Mouse (Mus musculus) 416B (cell line): ENCODE data around the gene Entpd7.

Source experiments
- DNase-seq: peaks from one replicate; pipeline ENCODE4 v3.0.0; 2011; ENCODE audit warnings: low read depth

Entpd7 gene

DNA sequence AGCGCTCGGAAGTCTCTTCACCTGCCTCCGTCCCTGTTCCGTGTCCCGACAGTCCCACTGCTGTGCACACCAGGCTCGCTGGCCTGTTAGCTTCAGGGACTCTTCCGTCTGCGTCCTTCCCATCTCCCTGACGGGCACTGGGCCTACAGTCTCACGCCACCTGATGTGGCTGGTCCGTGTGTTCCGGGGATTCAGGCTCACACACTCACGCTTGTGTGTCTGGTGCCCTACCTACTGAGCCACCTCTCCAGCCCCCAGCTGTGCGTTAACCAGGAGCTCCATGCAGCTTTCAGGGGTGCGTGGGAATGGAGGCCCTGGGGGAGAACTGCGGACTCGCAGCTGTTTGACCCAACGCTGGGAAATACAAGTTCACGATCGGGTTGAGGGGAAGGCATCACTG, 34.7 kb downstream of the Entpd7 start:
- DNase-seq = no peak

DNA sequence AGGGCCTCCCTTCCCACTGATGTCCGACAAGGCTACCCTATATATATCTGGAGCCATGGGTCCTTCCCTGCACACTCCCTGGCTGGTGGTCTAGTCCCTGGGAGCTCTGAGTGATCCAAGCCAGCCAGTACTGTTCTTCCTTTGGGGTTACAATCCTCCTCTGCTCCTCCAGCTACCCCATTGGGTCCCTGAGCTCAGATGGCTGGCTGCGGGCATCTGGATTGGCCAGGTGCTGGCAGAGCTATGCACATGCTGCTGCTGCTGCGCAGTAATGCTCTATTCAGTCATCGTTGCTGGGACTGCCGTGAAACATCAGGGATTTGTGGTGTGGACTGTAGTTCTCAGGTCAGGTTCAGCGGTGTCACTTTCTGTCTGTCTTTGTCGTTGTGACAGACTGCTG, 35.3 kb downstream of the Entpd7 start:
- no peak for DNase-seq

DNA sequence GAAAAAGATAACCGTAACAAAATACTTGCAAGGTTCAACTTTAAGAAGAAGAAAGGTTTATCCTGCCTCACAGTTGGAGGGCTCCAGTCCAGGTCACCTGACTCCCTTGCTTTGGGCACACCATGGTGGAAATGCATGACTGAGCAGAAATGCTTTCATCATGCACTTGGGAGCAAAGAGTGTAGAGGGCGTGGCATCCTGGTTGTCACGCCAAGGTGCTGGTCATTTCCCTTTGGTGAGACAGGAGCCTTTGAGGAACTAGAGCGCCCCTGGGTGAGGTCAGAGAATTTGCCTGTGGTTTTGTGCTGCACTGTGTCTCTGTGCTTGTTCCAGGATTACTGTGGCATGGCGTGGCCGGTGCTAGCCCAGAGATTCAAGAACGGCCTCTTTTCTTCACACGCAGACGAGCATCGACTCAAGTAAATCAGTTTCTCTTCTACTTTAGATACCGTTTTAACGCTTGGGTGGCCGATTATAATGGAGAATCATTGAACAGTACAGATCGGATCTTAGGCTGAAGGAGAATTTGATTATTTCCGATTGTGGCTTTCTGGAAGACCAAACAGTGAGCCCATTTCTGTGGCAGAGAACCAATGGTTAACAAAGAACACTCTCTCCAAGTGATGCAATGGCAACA, 37.2 kb downstream of the Entpd7 start:
- DNase-seq = peak; percentile 80

DNA sequence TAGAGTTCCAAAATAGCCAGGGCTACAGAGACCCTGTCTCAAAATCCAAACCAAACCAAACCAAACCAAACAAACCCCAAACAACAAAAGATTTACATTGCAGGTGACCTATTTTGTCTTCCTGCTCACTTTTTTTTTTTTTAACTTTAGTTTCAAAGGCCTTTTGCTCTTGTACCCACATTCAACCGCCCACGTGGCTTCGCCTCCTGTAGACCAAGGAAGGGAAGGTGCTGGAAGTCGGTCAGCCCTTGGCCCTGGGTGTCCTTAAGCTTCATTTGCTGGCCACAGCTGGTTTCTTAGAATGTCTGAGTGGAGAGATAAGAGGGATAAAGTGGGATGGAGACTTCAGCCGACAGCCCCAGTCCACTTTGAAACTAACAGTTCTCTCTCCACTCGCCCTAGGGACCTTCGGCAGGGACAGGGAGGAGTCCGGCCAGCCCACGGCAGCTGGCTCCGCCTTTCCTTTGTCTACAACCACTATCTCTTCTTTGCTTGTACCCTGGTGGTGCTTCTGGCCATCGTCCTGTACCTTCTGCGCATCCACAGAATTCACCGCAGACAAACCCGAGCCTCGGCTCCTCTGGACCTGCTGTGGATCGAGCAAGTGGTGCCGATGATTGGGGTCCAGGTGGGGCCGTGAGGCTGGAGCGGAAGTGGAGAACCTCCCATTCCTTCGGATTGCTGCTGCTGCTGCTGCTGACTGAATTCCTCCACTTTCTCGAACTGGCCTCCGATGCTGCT, 40.0 kb downstream of the Entpd7 start:
- no peak for DNase-seq

DNA sequence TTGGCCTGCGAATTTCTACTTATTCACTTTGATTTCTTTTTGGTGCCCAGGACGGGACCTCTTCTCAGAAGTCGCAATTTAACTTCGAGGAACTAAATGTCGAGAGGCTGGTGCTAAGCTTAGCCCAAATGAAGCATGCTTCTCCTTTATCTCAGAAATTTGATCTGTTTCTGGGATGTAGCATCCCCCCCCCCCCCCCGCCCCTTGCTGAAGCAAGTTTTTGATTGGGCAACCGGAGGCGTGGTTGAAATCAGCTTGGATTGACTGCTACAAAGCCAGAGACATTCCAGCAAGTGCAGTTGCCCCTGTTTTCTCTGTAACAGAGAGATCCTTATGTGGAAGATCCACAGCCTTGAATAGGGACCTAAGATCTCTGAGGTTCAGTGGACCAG, 40.6 kb downstream of the Entpd7 start:
- peak; percentile 18 for DNase-seq

DNA sequence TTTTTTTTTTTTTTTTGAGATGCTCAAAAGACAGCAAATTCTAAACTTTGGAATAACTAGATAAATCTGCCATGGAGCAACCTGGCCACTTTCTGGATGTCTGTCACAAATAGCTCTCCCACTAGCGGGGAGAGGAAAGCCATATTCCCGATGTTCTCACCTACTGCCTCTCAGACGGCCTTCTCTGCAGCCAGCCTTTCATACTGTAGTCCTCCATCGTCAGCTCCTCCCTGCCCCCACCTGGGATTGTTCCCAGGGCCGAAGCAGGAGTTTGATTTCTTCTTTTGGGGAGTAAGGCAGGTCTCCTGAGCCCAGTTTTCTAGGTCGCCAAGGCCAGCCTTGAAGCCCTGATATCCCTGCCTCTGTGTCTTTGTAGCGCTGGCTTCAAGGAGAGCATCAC, 41.7 kb downstream of the Entpd7 start:
- DNase-seq = no peak

DNA sequence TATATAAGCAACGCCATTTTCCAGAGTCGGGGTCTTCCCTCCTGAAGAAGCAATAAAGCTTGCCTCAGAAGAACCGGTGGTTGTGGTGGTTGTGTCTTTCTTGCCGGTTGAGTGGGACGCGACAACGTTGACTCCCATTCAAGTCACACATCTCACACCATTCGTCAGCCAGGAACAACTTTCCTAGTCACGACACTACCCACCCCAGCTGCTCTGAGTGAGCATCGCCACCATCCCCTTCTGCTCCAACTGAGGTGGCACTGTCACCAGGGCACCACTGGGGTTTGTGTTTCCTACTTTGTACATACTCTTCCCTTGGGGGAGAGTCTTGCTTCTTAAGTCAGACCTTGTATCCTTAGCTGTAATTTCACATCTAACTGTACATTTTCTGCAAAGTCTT, 48.9 kb downstream of the Entpd7 start:
- no peak for DNase-seq

DNA sequence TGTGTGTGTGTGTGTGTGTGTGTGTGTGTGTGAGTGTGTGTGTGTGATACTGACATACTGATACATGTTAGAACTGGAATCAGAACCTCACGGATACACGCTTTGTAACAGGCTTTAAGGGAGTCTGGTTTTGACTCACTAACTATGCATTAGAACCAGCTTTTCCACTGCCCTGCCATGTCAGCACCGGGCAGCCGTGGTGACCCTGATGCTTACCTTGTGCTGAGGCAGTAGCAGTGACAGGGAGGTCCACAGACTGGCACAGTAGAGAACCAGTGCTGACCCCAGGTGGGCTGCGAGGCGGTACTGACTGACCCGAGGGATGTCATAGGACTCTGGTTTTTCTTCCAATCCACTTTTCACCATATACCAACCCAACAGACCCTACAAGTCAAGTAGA, 53.9 kb downstream of the Entpd7 start:
- DNase-seq = no peak

DNA sequence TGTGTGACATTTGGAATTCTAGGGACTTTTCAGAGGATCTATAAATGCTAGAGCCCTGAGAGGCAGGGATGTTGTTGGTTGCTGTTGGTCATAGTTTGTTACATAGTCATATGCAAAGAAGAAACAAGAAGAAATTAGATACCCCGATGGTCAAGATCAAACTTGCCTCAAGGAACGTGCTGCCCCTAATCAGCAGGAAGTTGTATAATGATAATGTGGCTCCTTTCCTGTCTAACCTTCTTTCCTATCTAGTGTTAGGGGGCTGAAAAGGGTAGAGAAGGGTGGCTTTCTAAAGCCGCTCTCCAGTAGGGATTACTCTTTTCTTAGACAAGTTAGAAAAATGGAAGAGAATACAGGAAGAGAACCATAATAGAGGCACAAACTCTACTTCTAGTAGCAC, 56.3 kb downstream of the Entpd7 start:
- DNase-seq = no peak

DNA sequence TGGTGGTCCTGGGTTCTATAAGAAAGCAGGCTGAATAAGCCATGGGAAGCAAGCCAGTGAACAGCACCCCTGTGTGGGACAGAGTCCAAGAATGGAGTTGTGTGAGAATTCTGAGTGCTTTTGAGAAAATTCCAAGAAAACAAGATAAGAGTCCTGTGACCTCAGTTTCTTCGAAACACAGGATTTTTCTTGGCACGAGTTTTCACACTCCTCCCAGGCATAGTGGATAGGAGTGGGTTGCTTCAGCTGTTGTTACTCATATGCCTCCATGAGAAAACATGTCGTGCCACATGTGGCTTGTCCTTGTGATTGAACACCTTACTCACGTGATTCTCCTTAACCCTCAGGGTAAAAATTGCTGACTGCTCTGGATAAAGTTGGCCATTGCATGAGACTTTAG, 58.4 kb downstream of the Entpd7 start:
- DNase-seq = no peak

DNA sequence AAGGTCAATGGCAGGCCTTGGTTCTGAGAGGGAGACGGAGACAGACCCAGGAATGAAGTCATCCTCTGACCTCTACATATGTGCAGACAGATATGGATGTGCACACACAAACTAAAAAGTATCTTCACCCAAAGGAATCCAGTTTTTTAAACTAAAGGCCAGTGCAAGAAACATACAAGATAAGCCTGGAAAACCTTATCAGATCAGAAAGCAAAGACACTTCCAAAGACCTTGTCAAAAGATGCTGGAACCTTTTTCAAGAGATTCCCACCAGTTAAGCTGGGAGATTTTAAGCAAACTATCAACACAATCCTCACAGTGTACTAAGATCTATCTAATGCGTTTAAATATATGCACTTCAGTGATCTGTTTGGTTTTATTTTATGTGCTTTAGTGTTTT, 60.5 kb downstream of the Entpd7 start:
- DNase-seq = no peak

DNA sequence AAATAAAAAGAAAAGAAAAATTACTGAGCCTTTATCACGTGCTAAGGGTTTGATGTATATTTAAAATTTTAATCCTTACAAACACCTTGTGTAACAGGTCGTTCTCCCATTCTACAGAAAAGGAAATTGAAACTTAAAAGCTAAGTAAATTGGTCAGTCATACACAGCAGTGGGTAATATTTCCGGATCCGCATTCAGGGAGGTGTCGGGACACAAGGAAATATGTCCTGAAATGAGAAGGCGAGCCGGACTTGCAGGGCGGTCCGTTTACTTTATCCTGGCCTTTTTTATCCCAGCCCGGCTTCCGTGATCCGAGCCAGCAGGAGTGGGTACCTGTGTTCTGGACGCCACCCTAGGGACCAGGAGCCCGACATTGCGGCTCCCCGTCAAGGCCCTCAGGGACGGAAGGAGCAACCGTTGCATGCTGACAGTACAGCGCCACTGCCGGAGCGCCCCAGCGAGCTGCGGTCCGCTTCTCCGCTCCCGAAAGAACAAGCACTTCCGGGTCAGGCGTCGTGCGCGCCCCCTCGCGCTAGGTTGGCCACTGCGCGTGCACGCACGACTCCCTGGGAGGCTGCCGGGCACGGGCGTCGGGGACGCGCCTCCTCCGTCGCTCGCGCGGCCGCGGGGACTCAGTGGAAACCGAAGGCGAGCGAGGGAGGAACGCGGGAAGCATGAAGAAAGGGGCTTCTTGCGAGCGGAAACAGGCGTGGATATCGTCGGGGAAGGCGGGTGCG, 63.2 kb downstream of the Entpd7 start, which contains the start of the genes Cutc and Cox15:
Cutc (plus strand) TSS at position 508 of the 737 bp plus-strand sequence.
Cox15 (minus strand) TSS at position 512 of the 737 bp plus-strand sequence.
- peak; percentile 97 for DNase-seq

DNA sequence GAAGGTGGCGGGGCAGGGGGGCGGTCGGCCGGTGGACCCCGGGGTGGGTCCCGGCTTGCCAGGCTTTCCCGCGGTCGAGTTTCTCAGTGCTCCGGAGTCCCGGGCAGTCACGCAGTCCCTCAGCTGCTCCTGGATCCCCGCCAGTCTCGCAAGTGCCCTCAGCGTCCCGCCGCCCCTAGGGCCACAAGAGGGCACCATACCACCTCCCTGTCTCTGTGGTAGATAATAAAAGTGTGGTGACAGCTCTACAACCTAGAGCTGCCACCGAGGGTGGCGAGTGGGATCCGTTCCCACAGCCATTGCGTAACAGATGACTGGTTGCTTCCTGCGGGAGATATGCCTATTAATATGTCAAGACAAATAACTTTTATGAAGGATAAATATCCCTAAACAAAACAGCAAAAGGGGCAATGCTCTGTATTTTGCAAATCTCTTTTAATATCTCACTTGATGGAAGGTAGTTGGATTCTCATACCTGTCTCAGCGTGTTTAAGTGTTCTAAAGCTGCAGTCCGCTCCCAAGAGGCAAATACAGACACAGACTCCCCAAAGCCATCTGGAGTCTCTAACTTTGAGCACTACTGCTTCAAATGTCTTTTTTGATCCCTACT, 63.9 kb downstream of the Entpd7 start:
- DNase-seq = peak; percentile 95

DNA sequence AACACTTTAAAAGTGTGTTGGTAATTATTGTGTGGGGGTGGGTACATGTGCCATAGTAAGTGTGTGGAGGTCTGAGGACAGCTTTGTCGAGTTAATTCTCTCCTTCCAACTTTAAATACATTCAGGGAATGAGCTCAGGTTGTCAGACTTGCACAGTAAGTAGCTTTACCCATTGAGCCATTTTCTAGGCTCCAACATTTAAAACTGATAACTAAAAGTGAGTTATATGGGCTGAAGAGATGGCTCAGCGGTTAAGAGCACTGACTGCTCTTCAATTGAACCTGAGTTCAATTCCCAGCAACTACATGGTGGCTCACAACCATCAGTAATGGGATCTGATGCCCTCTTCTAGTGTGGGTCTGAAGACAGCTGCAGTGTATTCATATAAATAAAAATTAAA, 64.8 kb downstream of the Entpd7 start:
- no peak for DNase-seq

DNA sequence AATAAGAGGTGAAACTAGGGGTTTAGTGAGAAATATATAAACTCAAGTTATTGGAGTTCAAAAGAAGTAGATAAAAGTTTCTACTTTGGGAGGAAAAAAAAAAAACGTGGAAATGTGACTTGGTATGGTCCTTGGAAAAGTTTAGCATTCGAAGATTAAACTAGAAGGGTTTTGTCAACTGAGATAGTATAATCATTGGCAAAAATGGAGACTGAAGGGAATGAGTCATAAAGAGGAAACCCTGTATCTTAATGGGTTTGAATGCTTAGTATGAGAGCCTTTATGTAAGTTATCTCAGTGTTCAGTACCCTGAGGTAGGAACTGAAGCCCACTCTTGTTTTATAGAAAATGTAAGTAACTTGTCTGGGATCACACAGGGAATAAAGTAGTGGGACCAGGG, 65.4 kb downstream of the Entpd7 start:
- peak; percentile 50 for DNase-seq

DNA sequence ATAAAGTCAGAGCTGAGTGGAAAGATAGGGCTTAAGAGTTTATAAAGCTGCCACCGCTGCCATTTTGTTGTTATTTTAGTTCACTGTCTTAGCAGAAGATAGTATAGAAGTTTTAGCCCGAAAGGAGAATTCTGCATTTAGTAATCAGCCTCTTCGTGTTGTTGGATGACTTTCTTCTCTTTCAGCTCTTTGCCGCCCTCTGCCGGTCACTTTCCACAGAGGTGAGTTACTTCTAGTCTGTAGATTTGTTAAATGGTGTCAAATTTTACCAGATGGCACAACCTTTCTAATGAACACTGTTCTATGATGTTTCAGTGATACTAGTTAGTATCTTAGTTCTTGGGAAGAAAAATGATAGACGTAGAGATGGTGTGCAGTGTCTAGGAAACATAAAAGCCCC, 71.0 kb downstream of the Entpd7 start:
- DNase-seq = peak; percentile 83

DNA sequence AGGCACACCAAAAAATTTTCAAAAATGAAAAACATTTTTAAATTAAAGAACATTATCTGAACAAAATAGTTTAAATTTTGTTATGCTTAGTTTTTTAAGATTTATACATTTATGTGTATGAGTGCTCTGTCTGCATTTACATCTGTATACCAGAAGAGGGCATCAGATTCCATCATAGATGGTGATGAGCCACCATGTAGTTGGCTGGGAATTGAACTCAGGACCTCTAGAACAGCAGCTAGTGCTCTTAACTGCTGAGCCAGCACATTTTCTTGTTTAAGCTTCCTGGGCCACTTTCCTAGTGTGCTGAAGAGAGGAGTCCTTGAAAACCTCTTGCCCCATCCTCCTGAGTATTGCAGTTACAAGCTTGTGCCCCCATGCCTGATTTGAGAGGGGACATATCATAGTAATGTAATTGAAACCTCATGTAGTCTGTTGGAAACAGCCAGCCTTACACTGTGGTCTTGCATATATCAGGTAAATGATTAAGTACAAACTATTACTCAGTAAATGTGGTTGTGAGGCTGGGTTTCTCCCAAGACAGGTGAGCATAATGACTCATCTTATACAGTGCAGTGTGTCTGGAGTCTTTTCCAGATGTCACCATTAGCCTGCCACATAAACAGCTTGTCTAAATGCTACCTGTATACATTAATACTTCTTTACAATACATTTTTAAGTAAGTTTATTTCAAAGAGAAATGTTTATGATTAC, 72.2 kb downstream of the Entpd7 start:
- DNase-seq = peak; percentile 52

DNA sequence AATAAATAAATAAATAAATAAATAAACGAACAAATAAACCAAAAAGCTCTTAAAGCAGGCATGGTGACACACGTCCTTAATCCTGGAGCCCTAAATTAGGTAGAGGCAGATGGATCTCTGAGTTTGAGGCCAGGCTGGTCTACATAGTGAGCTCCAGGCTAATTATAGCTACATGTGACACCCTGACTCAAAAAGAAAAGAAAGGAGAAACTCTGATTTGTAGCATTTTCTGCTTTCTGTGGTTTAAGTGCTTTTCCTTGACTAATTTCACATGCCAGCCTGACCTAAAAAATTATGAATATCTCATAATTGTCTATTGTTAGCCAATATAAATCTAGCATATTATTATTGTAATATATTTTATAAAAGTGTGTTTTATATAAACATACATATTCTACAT, 72.9 kb downstream of the Entpd7 start:
- DNase-seq = no peak

DNA sequence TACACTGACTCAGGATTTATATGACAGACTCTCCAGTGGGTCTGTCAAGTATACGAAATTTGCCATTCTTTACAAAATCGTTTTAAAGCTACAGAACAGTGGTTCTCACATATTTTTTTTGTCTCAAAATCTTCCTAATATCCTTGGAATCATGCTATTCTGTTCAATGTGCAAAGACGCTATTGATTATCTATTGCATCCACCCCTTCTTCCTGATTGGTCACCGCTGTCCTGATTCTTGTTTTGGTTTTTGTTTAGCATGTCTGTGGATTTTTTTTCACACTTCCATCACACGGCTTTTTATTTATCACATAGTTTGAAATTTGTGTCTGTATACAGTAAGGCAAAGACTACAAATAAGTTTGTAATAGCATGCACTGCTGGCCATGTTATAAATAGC, 77.0 kb downstream of the Entpd7 start:
- DNase-seq = no peak

DNA sequence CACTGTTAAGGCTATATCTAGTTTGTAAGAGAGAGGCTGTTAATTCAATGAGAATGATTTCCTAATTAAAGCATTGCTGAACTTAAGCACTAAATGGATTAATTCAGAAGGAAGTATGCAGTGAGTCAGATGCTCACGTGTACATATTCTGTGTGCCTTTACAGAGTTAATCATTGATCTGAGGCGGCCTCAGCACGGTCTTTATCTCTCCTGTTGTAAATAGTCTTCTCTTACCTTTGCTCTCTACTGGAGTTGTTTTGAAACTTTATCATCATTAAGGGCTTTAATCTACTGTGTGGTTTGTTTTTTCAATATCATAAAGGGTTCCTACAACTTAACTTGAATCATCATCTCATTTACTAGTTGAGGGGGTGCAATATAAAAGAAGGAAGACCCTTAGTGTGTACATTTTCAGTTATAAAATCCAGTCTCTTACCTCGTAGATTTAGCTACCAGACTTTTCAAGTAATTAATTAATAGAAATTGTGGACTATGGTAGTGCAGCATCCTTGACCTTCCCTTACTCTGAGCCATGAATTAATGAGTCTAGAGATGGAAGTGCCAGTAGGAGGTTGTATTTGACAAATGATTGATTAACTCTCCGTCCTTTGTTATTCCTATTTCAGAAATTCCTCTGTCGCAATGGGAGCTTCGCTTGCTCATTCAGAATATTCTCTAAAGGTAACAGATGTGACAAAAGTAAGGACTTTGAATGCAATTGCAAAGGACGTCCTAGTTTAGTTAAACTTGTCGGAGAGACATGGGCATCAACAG, 78.3 kb downstream of the Entpd7 start:
- DNase-seq = no peak

DNA sequence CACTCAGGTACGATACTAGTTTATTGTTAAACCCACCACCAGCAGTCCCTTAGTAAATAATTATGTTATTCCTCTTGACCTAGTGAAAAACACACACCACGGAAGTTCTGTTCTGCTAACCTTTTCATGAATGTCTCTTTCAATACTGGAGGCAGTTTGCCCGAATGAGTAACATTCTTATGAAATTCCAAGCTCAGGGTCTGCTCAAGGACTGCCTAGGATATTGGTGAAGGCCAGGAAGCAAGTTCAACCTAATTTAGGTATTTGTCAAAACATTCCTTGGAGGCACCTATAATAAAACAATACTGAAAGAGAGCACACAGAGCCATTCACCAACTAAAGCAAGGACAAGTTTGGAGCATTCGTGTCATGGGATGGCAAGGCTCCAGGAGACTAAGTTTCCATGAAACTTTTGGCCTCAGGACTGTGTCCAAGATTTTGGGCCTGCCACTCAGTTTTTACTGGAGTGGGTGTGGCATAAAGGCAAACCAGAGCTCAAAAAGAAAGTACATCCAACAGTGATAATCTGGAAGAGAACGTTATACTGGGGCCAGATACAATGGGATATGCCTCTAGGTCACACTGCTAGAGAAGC, 80.0 kb downstream of the Entpd7 start:
- no peak for DNase-seq
